Mouse (Mus musculus) kidney, postnatal 4 days (tissue): ENCODE results near the gene Irf8.
A peak's percentile ranks its signal among the peaks of the same experiment; 100 is the strongest.

Source experiments
- DNase-seq, 2 experiments: peaks; one replicate each; pipeline ENCODE4 v3.0.0; 2021; ENCODE audit warnings: mixed read lengths in 2 of 2

Gene Irf8

GRCm38 (mm10) chr8:120735770-120736481 is at the start of gene Irf8:
Irf8 (plus strand) TSS chr8:120736358.
- peak; percentile 89 to 94 for DNase-seq

- DNase-seq, result no peak
These were observed 49.6 kb upstream of the Irf8 start for GRCm38 (mm10) chr8:120686576-120686975.

- peak; percentile 53 to 72 for DNase-seq
These were observed 48.4 kb upstream of the Irf8 start for GRCm38 (mm10) chr8:120687786-120688185.

GRCm38 (mm10) chr8:120688511-120688910 is 47.6 kb upstream of the Irf8 start:
- DNase-seq, result peak in 1 of 2 experiments; percentile 1

GRCm38 (mm10) chr8:120692934-120693333 is 43.2 kb upstream of the Irf8 start:
- no peak for DNase-seq

GRCm38 (mm10) chr8:120693861-120694493 is 42.2 kb upstream of the Irf8 start:
- DNase-seq, result peak; percentile 82 to 86

GRCm38 (mm10) chr8:120696401-120697153 is 39.6 kb upstream of the Irf8 start:
- DNase-seq, result peak; percentile 70 to 79

GRCm38 (mm10) chr8:120697154-120697978 is 38.8 kb upstream of the Irf8 start:
- peak; percentile 76 to 80 for DNase-seq

- DNase-seq, result no peak
These were observed 38.2 kb upstream of the Irf8 start for GRCm38 (mm10) chr8:120697979-120698272.

- DNase-seq, result no peak
These were observed 37.7 kb upstream of the Irf8 start for GRCm38 (mm10) chr8:120698426-120698825.

GRCm38 (mm10) chr8:120699079-120699478 is 37.1 kb upstream of the Irf8 start:
- peak in 1 of 2 experiments; percentile 43 for DNase-seq

GRCm38 (mm10) chr8:120699565-120699964 is 36.6 kb upstream of the Irf8 start:
- DNase-seq, result no peak

- DNase-seq, result no peak
These were observed 36.1 kb upstream of the Irf8 start for GRCm38 (mm10) chr8:120700053-120700452.

GRCm38 (mm10) chr8:120701758-120702465 is 34.2 kb upstream of the Irf8 start:
- DNase-seq, result peak in 1 of 2 experiments; percentile 45

- DNase-seq, result no peak
These were observed 32.0 kb upstream of the Irf8 start for GRCm38 (mm10) chr8:120704203-120704602.

- DNase-seq, result no peak
These were observed 31.0 kb upstream of the Irf8 start for GRCm38 (mm10) chr8:120705163-120705562.

- DNase-seq, result no peak
These were observed 30.0 kb upstream of the Irf8 start for GRCm38 (mm10) chr8:120706193-120706592.

- DNase-seq, result no peak
These were observed 27.0 kb upstream of the Irf8 start for GRCm38 (mm10) chr8:120709176-120709575.

- DNase-seq, result no peak
These were observed 21.0 kb upstream of the Irf8 start for GRCm38 (mm10) chr8:120715200-120715599.

GRCm38 (mm10) chr8:120715996-120716680 is 20.0 kb upstream of the Irf8 start:
- no peak for DNase-seq

GRCm38 (mm10) chr8:120719586-120720236 is 16.4 kb upstream of the Irf8 start:
- DNase-seq, result no peak
